Mouse (Mus musculus) limb, embryonic 11.5 days (tissue): ENCODE measurements at regions not wholly inside any gene's neighbourhood (a gene's known extent, or its start where the extent isn't known, plus 50 kb on each side); places are given as distances from the start of the nearest gene placed in this dataset.

ENCODE experiments used
- ATAC-seq: fragments of 200-750 bp; cut with Nextera tagmentation; 2 replicates; pipeline ENCODE4 v1.8.0; 2017; ENCODE audit warnings: low read depth; ENCODE audit not compliant: insufficient number of reproducible peaks, low FRiP score, low TSS enrichment
- DNase-seq: peaks from one replicate; pipeline ENCODE4 v3.0.0-alpha.2; 2015; ENCODE audit warnings: low spot score
- H3K27ac ChIP-seq: fragments of 300-500 bp; sonication (generic); replicated peaks from 2 replicates; pipeline ENCODE4 v1.5.1; 2014; ENCODE audit warnings: low read depth, mild to moderate bottlenecking, low read length
- H3K27me3 ChIP-seq: fragments of 300-500 bp; sonication (generic); 2 replicates; pipeline ENCODE4 v1.6.1; 2014; ENCODE audit warnings: mild to moderate bottlenecking, low read length, mixed read lengths; ENCODE audit not compliant: control insufficient read depth, insufficient read depth
- H3K36me3 ChIP-seq: fragments of 300-500 bp; sonication (generic); 2 replicates; pipeline ENCODE4 v1.6.1; 2014; ENCODE audit warnings: mild to moderate bottlenecking, low read length, moderate library complexity, mixed read lengths; ENCODE audit not compliant: control insufficient read depth, insufficient read depth
- H3K4me1 ChIP-seq: fragments of 300-500 bp; sonication (generic); 2 replicates; pipeline ENCODE4 v1.6.1; 2014; ENCODE audit warnings: low read length, mixed read lengths; ENCODE audit not compliant: control insufficient read depth, insufficient read depth
- H3K4me2 ChIP-seq: fragments of 300-500 bp; sonication (generic); 2 replicates; pipeline ENCODE4 v1.6.1; 2014; ENCODE audit warnings: low read depth, mild to moderate bottlenecking, moderate library complexity; ENCODE audit not compliant: severe bottlenecking
- H3K4me3 ChIP-seq: fragments of 300-500 bp; sonication (generic); 2 replicates; pipeline ENCODE4 v1.5.1; 2014; ENCODE audit warnings: low read depth, low read length
- H3K9ac ChIP-seq: fragments of 300-500 bp; sonication (generic); 2 replicates; pipeline ENCODE4 v1.6.1; 2014; ENCODE audit warnings: mild to moderate bottlenecking, low read length
- H3K9me3 ChIP-seq: fragments of 300-500 bp; sonication (generic); 2 replicates; pipeline ENCODE4 v1.6.1; 2016; ENCODE audit warnings: low read length; ENCODE audit not compliant: control insufficient read depth
- WGBS: fragments of 180-500 bp; shearing (Covaris S2); extraction: QIAGEN DNeasy Blood & Tissue Kit; methylation state at CpG from one replicate; pipeline ENCODE4 v1.1.7; 2014; 5-methylcytosine and 5-hydroxymethylcytosine counted together

- Histone ChIP-seq H3K4me2 (no peak overlapping the region), H3K27ac (no peak overlapping the region), H3K9ac (no peak overlapping the region), H3K27me3 (no peaks in the 10 kb centered on the region), H3K4me3 (no peak overlapping the region), H3K36me3 (no peaks in the 10 kb centered on the region), H3K9me3 (no peaks in the 10 kb centered on the region), H3K4me1 (0 out of 2 replicates have a peak, but pooled peaks cover 2% of the 10 kb centered on the region)
- no peak for DNase-seq
- no peak for ATAC-seq
- 65% methylated on average over 1 of the region's 1 CpGs for WGBS
These were observed 176.8 kb upstream of the Tle1 start for GRCm38 (mm10) chr4:72377520-72377919.

- H3K4me2 ChIP-seq = no peak overlapping the region
- DNase-seq (no peak), ATAC-seq (no peak)
- no peaks in the 10 kb centered on the region for H3K4me1 ChIP-seq
- no peak overlapping the region for H3K27ac ChIP-seq
- H3K36me3 ChIP-seq = no peaks in the 10 kb centered on the region
- no peaks in the 10 kb centered on the region for H3K27me3 ChIP-seq
- no peak overlapping the region for H3K9ac ChIP-seq
- WGBS = 63% methylated on average over 1 of the region's 1 CpGs
- H3K4me3 ChIP-seq = no peak overlapping the region
- no peaks in the 10 kb centered on the region for H3K9me3 ChIP-seq
These were observed 151.3 kb upstream of the Tle1 start for GRCm38 (mm10) chr4:72351985-72352384.

- Histone ChIP-seq H3K4me1 (no peaks in the 10 kb centered on the region), H3K36me3 (no peaks in the 10 kb centered on the region), H3K4me2 (no peak overlapping the region), H3K27ac (no peak overlapping the region), H3K27me3 (no peaks in the 10 kb centered on the region), H3K4me3 (no peak overlapping the region), H3K9ac (no peak overlapping the region), H3K9me3 (no peaks in the 10 kb centered on the region)
- no peak for DNase-seq
- WGBS = 56% methylated on average over 3 of the region's 3 CpGs
- ATAC-seq = no peak
These were observed 131.2 kb upstream of the Tle1 start for GRCm38 (mm10) chr4:72331882-72332281.

- DNase-seq = no peak
These were observed 128.3 kb upstream of the Tle1 start for GRCm38 (mm10) chr4:72329026-72329390.

GRCm38 (mm10) chr4:72328282-72329025 lies 127.7 kb upstream of the Tle1 start:
- no peaks in the 10 kb centered on the region for H3K9me3 ChIP-seq
- no peak for DNase-seq
- no peak for ATAC-seq
- no peak overlapping the region for H3K27ac ChIP-seq
- H3K36me3 ChIP-seq = no peaks in the 10 kb centered on the region
- 80% methylated on average over 2 of the region's 2 CpGs for WGBS
- H3K9ac ChIP-seq = no peak overlapping the region
- H3K27me3 ChIP-seq = no peaks in the 10 kb centered on the region
- no peak overlapping the region for H3K4me2 ChIP-seq
- H3K4me3 ChIP-seq = no peak overlapping the region
- no peaks in the 10 kb centered on the region for H3K4me1 ChIP-seq

More at GRCm38 (mm10) chr4:72329026-72329390, 128.3 kb upstream of the Tle1 start:
- H3K27me3 ChIP-seq = no peaks in the 10 kb centered on the region
- H3K27ac ChIP-seq = no peak overlapping the region
- H3K36me3 ChIP-seq = no peaks in the 10 kb centered on the region
- no peaks in the 10 kb centered on the region for H3K9me3 ChIP-seq
- no peaks in the 10 kb centered on the region for H3K4me1 ChIP-seq
- ATAC-seq = no peak
- H3K9ac ChIP-seq = no peak overlapping the region
- H3K4me2 ChIP-seq = no peak overlapping the region
- H3K4me3 ChIP-seq = no peak overlapping the region

- no peak overlapping the region for H3K4me3 ChIP-seq
- H3K27me3 ChIP-seq = no peaks in the 10 kb centered on the region
- H3K4me2 ChIP-seq = no peak overlapping the region
- DNase-seq (no peak), ATAC-seq (no peak)
- H3K27ac ChIP-seq = no peak overlapping the region
- no peaks in the 10 kb centered on the region for H3K9me3 ChIP-seq
- H3K36me3 ChIP-seq = no peaks in the 10 kb centered on the region
- no peaks in the 10 kb centered on the region for H3K4me1 ChIP-seq
- no peak overlapping the region for H3K9ac ChIP-seq
These were observed 124.2 kb upstream of the Tle1 start for GRCm38 (mm10) chr4:72324913-72325312.

- Histone ChIP-seq H3K36me3 (no peaks in the 10 kb centered on the region), H3K27me3 (no peaks in the 10 kb centered on the region), H3K9ac (no peak overlapping the region), H3K27ac (no peak overlapping the region), H3K4me2 (no peak overlapping the region), H3K9me3 (no peaks in the 10 kb centered on the region), H3K4me3 (no peak overlapping the region), H3K4me1 (no peaks in the 10 kb centered on the region)
- no peak for ATAC-seq
- 61% methylated on average over 1 of the region's 1 CpGs for WGBS
- no peak for DNase-seq
These were observed 84.5 kb upstream of the Tle1 start for GRCm38 (mm10) chr4:72285112-72285675.

GRCm38 (mm10) chr4:72250531-72250930 lies 49.8 kb upstream of the Tle1 start:
- Histone ChIP-seq H3K9ac (no peak overlapping the region), H3K4me2 (no peak overlapping the region), H3K4me3 (no peak overlapping the region), H3K27ac (no peak overlapping the region), H3K4me1 (no peaks in the 10 kb centered on the region), H3K27me3 (no peaks in the 10 kb centered on the region), H3K36me3 (no peaks in the 10 kb centered on the region), H3K9me3 (no peaks in the 10 kb centered on the region)
- WGBS = 90% methylated on average over 1 of the region's 1 CpGs
- ATAC-seq = no peak
- DNase-seq = no peak
